Mouse (Mus musculus) hindbrain, postnatal 0 days (tissue): ENCODE measurements around the gene Spata3. TPM values are rescaled to one million over a fixed set of nuclear protein-coding genes. Genes with fewer than 3 reads are reported as not detected.

Experiments used
- ATAC-seq: fragments of 200-750 bp; cut with Nextera tagmentation; 2 replicates; pipeline ENCODE4 v1.8.0; 2017; ENCODE audit warnings: mild to moderate bottlenecking, moderate TSS enrichment, moderate library complexity
- DNase-seq: peaks from one replicate; pipeline ENCODE4 v3.0.0-alpha.2; 2015; ENCODE audit warnings: low spot score
- H3K27ac ChIP-seq: fragments of 300-500 bp; sonication (generic); 2 replicates; pipeline ENCODE4 v1.5.1; 2014; ENCODE audit warnings: mild to moderate bottlenecking
- H3K27me3 ChIP-seq: fragments of 300-500 bp; sonication (generic); 2 replicates; pipeline ENCODE4 v1.6.1; 2014; ENCODE audit warnings: low read length, mixed read lengths; ENCODE audit not compliant: insufficient read depth
- H3K36me3 ChIP-seq: fragments of 300-500 bp; sonication (generic); 2 replicates; pipeline ENCODE4 v1.6.1; 2014; ENCODE audit warnings: low read length, mixed read lengths; ENCODE audit not compliant: insufficient read depth
- H3K4me1 ChIP-seq: fragments of 300-500 bp; sonication (generic); 2 replicates; pipeline ENCODE4 v1.6.1; 2014; ENCODE audit warnings: antibody characterized with exemption, low read length, mixed read lengths; ENCODE audit not compliant: insufficient read depth
- H3K4me2 ChIP-seq: fragments of 300-500 bp; sonication (generic); 2 replicates; pipeline ENCODE4 v1.6.1; 2014; ENCODE audit warnings: low read depth, mild to moderate bottlenecking, low read length, moderate library complexity, mixed read lengths
- H3K4me3 ChIP-seq: fragments of 300-500 bp; sonication (generic); 2 replicates; pipeline ENCODE4 v1.5.1; 2014; ENCODE audit warnings: low read length
- H3K9ac ChIP-seq: fragments of 300-500 bp; sonication (generic); replicated peaks from 2 replicates; pipeline ENCODE4 v1.6.1; 2014; ENCODE audit warnings: mild to moderate bottlenecking, low read length, moderate library complexity, mixed read lengths
- H3K9me3 ChIP-seq: fragments of 300-500 bp; sonication (generic); 2 replicates; pipeline ENCODE4 v1.6.1; 2016; ENCODE audit warnings: low read length, mixed read lengths
- CTCF ChIP-seq: IDR thresholded peaks from 2 replicates; pipeline ENCODE4 v1.5.1; 2016; ENCODE audit warnings: antibody characterized with exemption, control low read depth, low read depth
- WGBS: fragments of 180-500 bp; shearing (Covaris S2); extraction: QIAGEN DNeasy Blood & Tissue Kit; methylation state at CpG from one replicate; pipeline ENCODE4 v1.1.7; 2014; 5-methylcytosine and 5-hydroxymethylcytosine counted together
- polyA plus RNA-seq: library from polyadenylated mRNA; unstranded; fragments of >200 nt; fragmentation: Nextera tagmentation; extraction: Ambion mirVana; gene quantifications from 2 replicates; pipeline ENCODE4 v1.2.1, GENCODE M21; 2015
- total RNA-seq: library from RNA; depleted of rRNA; stranded (reverse); fragments of >200 nt; gene quantifications from 2 replicates; pipeline ENCODE4 v1.2.3, GENCODE M21; 2014

Gene Spata3
- total and polyA plus RNA-seq, 2 experiments from 2014 or later: 1.2 to 1.3 TPM

DNA sequence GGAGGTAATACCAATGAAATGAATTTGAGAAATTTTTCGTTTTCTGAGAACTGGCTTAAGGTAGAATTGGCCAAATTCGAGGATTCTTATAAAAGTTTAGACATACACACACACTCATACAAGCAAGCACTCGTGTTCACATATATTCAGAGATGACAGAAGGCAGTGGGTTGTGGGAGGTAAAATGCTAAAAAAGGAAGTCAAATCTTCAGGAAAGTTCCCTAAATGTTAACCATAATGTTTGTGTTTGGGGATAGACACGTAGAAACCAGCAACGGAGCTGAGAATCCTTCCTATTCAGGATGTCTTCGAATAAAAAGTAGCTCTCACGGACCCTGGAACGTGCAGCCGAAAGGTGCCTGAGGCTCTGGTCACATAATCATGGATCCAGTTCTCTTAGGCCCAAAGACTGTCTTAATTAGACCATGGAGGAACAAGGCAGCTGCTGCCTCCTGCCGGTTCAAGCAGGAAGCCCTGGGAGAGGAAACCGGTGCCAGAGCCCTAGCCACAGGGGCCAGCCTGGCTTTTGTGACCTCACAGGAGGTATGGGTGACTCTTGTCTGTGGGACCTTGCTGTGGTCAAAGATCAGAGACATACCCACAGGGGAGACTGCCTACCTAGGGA, 4.9 kb downstream of the Spata3 start:
- no peaks in the 10 kb centered on the region for H3K4me1 ChIP-seq
- peak; percentile 10 for DNase-seq
- ATAC-seq: no peak
- no peak overlapping the region for H3K4me3 ChIP-seq
- peak; percentile 51 for TF ChIP-seq CTCF
- no peaks in the 10 kb centered on the region for H3K27me3 ChIP-seq
- no peaks in the 10 kb centered on the region for H3K9me3 ChIP-seq
- no peak overlapping the region for H3K4me2 ChIP-seq
- no peak overlapping the region for H3K9ac ChIP-seq
- 73% methylated on average over 11 of the region's 11 CpGs for WGBS
- no peak overlapping the region for H3K27ac ChIP-seq
- H3K36me3 ChIP-seq: no peaks in the 10 kb centered on the region

DNA sequence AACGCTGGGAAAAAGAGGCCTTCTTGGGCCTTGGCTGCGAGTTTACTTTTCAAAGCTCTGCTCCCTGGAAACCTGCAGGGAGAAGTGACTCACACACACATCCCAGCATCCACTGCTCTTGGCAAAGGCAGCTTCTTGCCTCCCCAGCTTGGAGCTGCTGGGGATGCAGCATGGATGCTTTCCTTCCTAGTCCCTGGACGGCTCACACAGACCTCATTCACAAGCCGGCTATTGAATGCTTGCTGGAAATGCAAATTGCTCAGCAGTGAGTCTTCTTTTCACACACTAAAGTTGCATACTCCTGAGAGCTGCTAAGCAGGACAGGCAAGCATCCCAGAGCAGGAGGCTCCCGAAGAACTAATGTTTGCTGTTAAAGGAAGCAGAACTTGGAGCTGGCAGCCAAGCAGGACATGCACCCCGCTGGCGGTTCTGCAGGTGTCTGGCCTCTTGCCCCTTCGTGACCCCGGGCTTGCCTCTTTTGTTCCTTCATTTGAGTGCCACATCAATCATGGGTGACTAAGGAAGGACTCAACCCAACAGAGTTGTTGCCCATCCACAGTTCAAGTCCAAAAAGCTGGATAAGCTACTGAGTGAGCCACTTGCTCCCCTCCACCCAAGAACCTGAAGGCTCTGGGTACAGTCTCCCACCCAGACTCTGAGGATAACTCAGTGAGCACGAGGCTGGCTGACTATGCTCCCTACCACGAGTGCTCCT, 15.8 kb downstream of the Spata3 start:
- Histone ChIP-seq H3K36me3 (no peaks in the 10 kb centered on the region), H3K4me1 (0 out of 2 replicates have a peak, but pooled peaks cover 6% of the 10 kb centered on the region), H3K27ac (peak overlapping the region; percentile 87), H3K4me3 (no peak overlapping the region), H3K9ac (no peak overlapping the region), H3K27me3 (no peaks in the 10 kb centered on the region), H3K9me3 (no peaks in the 10 kb centered on the region), H3K4me2 (no peak overlapping the region)
- no peak for TF ChIP-seq CTCF
- peak; percentile 80 for DNase-seq
- 8% methylated on average over 11 of the region's 11 CpGs for WGBS
- peak; percentile 97 for ATAC-seq

DNA sequence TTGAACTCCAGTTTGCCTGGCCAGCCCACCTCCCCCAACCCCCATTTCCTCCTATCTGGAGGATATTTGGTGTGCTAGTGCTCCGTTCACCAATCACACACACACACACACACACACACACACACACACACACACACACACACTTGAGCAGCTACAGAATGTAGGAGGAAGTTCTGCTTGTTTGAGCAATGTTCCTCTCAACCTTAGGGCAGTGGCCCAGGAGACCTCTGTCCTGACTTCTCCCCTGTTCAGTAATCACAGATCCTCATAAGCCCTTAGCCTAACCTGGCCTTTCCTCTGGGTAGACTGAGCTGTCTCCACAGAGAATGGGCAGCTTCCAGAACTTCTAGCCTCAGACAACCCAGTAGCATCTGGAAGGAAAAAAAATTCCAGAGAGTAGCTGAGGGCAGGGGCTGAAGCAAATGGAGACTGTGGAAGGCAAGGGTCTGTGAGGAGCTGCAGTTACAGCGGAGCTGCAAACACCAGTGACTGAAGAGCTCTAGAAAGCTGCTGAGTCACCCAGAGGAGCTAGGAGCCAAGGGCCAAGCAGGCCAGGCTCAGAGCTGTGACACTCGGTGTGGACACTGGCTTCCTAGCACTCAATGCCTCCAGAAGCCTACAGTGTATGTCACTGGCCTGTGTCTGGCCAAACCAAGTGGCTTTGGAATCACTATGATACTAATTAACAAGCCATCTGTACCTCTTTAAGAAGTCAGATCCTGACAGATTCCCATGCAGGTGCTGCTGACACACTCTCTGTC, 21.8 kb downstream of the Spata3 start:
- no peaks in the 10 kb centered on the region for H3K4me1 ChIP-seq
- H3K4me2 ChIP-seq: no peak overlapping the region
- H3K27me3 ChIP-seq: no peaks in the 10 kb centered on the region
- ATAC-seq (peak; percentile 73), DNase-seq (peak; percentile 15)
- no peak overlapping the region for H3K4me3 ChIP-seq
- H3K27ac ChIP-seq: no peak overlapping the region
- H3K9me3 ChIP-seq: 0 out of 2 replicates have a peak, but pooled peaks cover 6% of the 10 kb centered on the region
- TF ChIP-seq CTCF: no peak
- no peak overlapping the region for H3K9ac ChIP-seq
- 69% methylated on average over 3 of the region's 3 CpGs for WGBS
- no peaks in the 10 kb centered on the region for H3K36me3 ChIP-seq

DNA sequence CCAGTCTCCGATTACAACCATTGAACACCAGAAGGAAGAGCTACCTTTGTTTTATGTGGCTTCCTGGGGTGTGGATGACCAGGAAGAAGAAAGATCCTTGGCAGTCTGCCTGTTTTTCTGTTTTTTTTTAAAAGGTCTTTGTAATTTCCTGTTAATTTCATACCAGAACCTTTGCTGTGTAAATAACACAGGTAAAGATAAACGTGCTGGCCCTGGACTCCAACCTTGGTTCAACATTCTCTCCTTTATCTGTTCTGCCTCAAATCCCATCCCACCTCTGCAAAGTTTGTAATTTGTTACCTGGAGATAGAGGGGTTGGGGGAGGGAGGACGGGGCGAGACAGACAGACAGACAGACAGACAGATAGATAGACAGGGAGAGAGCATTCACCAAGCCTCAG, 23.5 kb downstream of the Spata3 start:
- 61% methylated on average over 4 of the region's 4 CpGs for WGBS
- Histone ChIP-seq H3K4me1 (no peaks in the 10 kb centered on the region), H3K36me3 (no peaks in the 10 kb centered on the region), H3K9me3 (0 out of 2 replicates have a peak, but pooled peaks cover 6% of the 10 kb centered on the region), H3K9ac (no peak overlapping the region), H3K27ac (no peak overlapping the region), H3K4me2 (no peak overlapping the region), H3K27me3 (peaks cover 3% of the 10 kb centered on the region; the same call in 1 of the 2 replicates), H3K4me3 (no peak overlapping the region)
- DNase-seq (no peak), ATAC-seq (no peak)
- no peak for TF ChIP-seq CTCF

DNA sequence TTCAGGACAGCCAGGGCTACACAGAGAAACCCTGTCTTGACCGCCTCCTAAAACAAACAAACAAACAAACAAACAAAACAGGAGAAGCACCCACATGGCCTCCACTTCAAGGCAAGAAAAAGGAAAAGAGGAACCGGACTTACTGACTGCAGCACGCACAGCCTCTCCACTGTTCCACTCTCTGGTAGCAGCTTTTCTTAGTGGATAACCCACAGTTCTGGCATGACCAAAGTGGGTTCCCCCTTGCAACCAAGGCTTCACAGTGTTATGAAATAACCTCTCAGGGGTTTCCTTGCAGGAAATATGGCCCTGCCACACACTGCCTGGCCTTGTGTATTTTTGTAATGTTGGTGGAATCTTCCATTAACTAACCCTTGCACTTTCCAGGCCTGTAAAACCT, 24.2 kb downstream of the Spata3 start:
- no peak overlapping the region for H3K4me2 ChIP-seq
- H3K9ac ChIP-seq: no peak overlapping the region
- 0 out of 2 replicates have a peak, but pooled peaks cover 6% of the 10 kb centered on the region for H3K9me3 ChIP-seq
- DNase-seq (no peak), ATAC-seq (no peak)
- no peaks in the 10 kb centered on the region; the same call in 1 of the 2 replicates for H3K4me1 ChIP-seq
- no peak overlapping the region for H3K4me3 ChIP-seq
- H3K27me3 ChIP-seq: peaks cover 3% of the 10 kb centered on the region; the same call in 1 of the 2 replicates
- TF ChIP-seq CTCF: no peak
- no peak overlapping the region for H3K27ac ChIP-seq
- 97% methylated on average over 3 of the region's 3 CpGs for WGBS
- no peaks in the 10 kb centered on the region for H3K36me3 ChIP-seq

DNA sequence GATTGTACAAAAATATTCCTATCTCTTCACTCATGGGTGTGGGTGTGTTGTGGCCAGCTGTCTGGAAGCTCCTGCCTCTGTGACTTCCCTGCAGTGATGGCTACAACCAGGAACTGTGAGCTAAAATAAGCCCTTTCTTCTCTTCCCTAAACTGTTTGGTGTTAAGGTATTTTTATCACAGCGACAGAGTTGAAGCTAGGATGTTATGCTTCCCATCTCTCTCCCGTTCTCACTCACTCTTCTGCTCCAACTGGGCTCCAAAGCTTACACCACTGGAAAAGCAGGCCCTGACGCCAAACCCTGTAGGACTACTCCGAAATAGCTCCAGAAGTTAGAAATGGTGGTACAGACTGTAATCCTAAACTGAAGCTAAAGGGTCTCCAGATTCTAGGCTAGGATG, 28.4 kb downstream of the Spata3 start:
- Histone ChIP-seq H3K9ac (no peak overlapping the region), H3K4me3 (no peak overlapping the region), H3K4me1 (no peaks in the 10 kb centered on the region; the same call in 1 of the 2 replicates), H3K27ac (no peak overlapping the region), H3K36me3 (no peaks in the 10 kb centered on the region), H3K27me3 (peaks cover 3% of the 10 kb centered on the region), H3K9me3 (0 out of 2 replicates have a peak, but pooled peaks cover 6% of the 10 kb centered on the region), H3K4me2 (no peak overlapping the region)
- ATAC-seq (no peak), DNase-seq (no peak)
- WGBS: 62% methylated on average over 4 of the region's 4 CpGs
- TF ChIP-seq CTCF: no peak
